In the genomic region with DNA sequence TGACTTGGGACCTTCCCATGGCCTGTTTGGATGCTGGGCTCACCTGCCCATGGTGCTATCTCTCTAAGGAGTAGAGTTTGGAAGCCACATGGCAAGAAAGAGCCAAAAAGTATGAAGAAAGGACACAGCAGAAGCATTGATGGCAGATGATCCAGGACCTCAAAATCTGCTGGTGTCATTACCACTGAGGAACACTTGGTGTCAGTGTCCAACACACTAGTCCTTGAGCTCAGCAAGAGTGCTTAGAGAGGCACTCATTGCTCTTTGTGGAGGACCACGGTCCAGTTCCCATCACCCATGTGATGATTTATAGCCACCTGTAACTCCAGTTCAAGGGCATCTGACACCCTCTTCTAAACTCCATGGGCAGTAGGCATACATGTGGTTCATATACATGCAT, we compare ENCODE assay signal across 23 mouse cellular contexts.
DNase-seq lines count a peak whose midpoint lies in the region; ATAC-seq and TF ChIP-seq lines count a peak whose summit lies in the region.
"Had no signal": no experiment of that assay in that cellular context is flagged by ENCODE, and none has a peak within 500 bp of the region (broad histone marks: within the 10 kb centered on the region; RNA-seq: fewer than 3 reads in every experiment).

No protein-coding gene starts in this region.

- intact Hi-C loops in heart, postnatal 36 days (cut with DNase I), result no loop called here
- intact Hi-C loops in left cerebral cortex, adult 2 months (cut with DNase I), result no loop called here

- H3K4me3 ChIP-seq in heart, postnatal 0 days (ENCODE audit: low read depth, low read length), result no peak overlapping the region
- no peak overlapping the region for H3K4me3 ChIP-seq in left cerebral cortex, adult 2 months
- H3K4me3 ChIP-seq in cortical plate, adult 2 months (ENCODE audit: insufficient read depth, low read length), result no peak overlapping the region
- H3K4me3 ChIP-seq in intestine, embryonic 15.5 days (replicated peaks), result no peak overlapping the region
- H3K4me3 ChIP-seq: embryonic facial prominence, embryonic 13.5 days; heart, embryonic 10.5 days; hindbrain, embryonic 15.5 days; limb, embryonic 12.5 days; liver, embryonic 13.5 days; lung, embryonic 15.5 days; midbrain, embryonic 12.5 days; neural tube, embryonic 13.5 days had no signal

- H3K27me3 ChIP-seq in heart, postnatal 0 days (ENCODE audit: control insufficient read depth, insufficient read depth, low read length), result no peaks in the 10 kb centered on the region
- no peaks in the 10 kb centered on the region for H3K27me3 ChIP-seq in intestine, embryonic 15.5 days (replicated peaks)
- H3K27me3 ChIP-seq: embryonic facial prominence, embryonic 13.5 days; hindbrain, embryonic 15.5 days; limb, embryonic 12.5 days; liver, embryonic 13.5 days; lung, embryonic 15.5 days; midbrain, embryonic 12.5 days; neural tube, embryonic 13.5 days had no signal

- H3K9ac ChIP-seq in heart, postnatal 0 days (replicated peaks; ENCODE audit: low read depth, low read length), result no peak overlapping the region
- no peak overlapping the region for H3K9ac ChIP-seq in intestine, embryonic 15.5 days
- H3K9ac ChIP-seq: embryonic facial prominence, embryonic 13.5 days; hindbrain, embryonic 15.5 days; limb, embryonic 12.5 days; liver, embryonic 13.5 days; lung, embryonic 15.5 days; midbrain, embryonic 12.5 days; neural tube, embryonic 13.5 days had no signal

- WGBS in heart, postnatal 0 days, result 50% methylated on average over 1 of the region's 1 CpGs
- 47% methylated on average over 1 of the region's 1 CpGs for whole genome bisulfite sequencing in intestine, embryonic 15.5 days

- H3K36me3 ChIP-seq in heart, postnatal 0 days (replicated peaks; ENCODE audit: control insufficient read depth, insufficient read depth, low read length), result no peaks in the 10 kb centered on the region
- no peaks in the 10 kb centered on the region for H3K36me3 ChIP-seq in intestine, embryonic 15.5 days
- H3K36me3 ChIP-seq: embryonic facial prominence, embryonic 13.5 days; heart, embryonic 10.5 days; hindbrain, embryonic 15.5 days; limb, embryonic 12.5 days; liver, embryonic 13.5 days; lung, embryonic 15.5 days; midbrain, embryonic 12.5 days; neural tube, embryonic 13.5 days had no signal

- TF ChIP-seq CTCF in heart, postnatal 0 days (IDR thresholded peaks at IDR 0.05; ENCODE audit: low read depth), result peak; percentile 27; the same call in 1 of the 2 replicates
- TF ChIP-seq CTCF in left cerebral cortex, adult 2 months (IDR thresholded peaks at IDR 0.05), result peak; percentile 49
- peak; percentile 44 for TF ChIP-seq CTCF in cortical plate, adult 2 months (IDR thresholded peaks at IDR 0.05; ENCODE audit: extremely low read depth, insufficient read depth, low read length)

- H3K4me2 ChIP-seq in heart, postnatal 0 days (ENCODE audit: low read depth, low read length), result no peak overlapping the region
- H3K4me2 ChIP-seq in intestine, embryonic 15.5 days (replicated peaks), result no peak overlapping the region
- H3K4me2 ChIP-seq: embryonic facial prominence, embryonic 13.5 days; hindbrain, embryonic 15.5 days; limb, embryonic 12.5 days; liver, embryonic 13.5 days; lung, embryonic 15.5 days; midbrain, embryonic 12.5 days; neural tube, embryonic 13.5 days had no signal

- no peak overlapping the region for H3K27ac ChIP-seq in heart, postnatal 0 days (ENCODE audit: low read depth)
- no peak overlapping the region for H3K27ac ChIP-seq in left cerebral cortex, adult 2 months
- no peak overlapping the region for H3K27ac ChIP-seq in cortical plate, adult 2 months (ENCODE audit: insufficient read depth, low read length)
- no peak overlapping the region for H3K27ac ChIP-seq in intestine, embryonic 15.5 days
- H3K27ac ChIP-seq: embryonic facial prominence, embryonic 13.5 days; heart, embryonic 10.5 days; hindbrain, embryonic 15.5 days; limb, embryonic 12.5 days; liver, embryonic 13.5 days; lung, embryonic 15.5 days; midbrain, embryonic 12.5 days; neural tube, embryonic 13.5 days had no signal

- ATAC-seq in heart, postnatal 0 days (ENCODE audit: insufficient read depth, low read depth), result no peak
- no peak for ATAC-seq in intestine, embryonic 15.5 days
- ATAC-seq: forebrain, embryonic 14.5 days had no signal

- no peaks in the 10 kb centered on the region for H3K9me3 ChIP-seq in heart, postnatal 0 days (replicated peaks; ENCODE audit: control insufficient read depth, low read length)
- H3K9me3 ChIP-seq in intestine, embryonic 15.5 days, result no peaks in the 10 kb centered on the region
- H3K9me3 ChIP-seq: embryonic facial prominence, embryonic 13.5 days; heart, embryonic 10.5 days; hindbrain, embryonic 15.5 days; limb, embryonic 12.5 days; liver, embryonic 13.5 days; lung, embryonic 15.5 days; midbrain, embryonic 12.5 days; neural tube, embryonic 13.5 days had no signal

- no peak for TF ChIP-seq POLR2A in cortical plate, adult 2 months (IDR thresholded peaks at IDR 0.05; ENCODE audit: extremely low read depth, insufficient read depth, low read length)

- TF ChIP-seq EP300 in heart, postnatal 0 days (IDR thresholded peaks at IDR 0.05; ENCODE audit: low read depth), result no peak

- peak; percentile 4 for DNase-seq in adrenal gland, adult 2 months
- DNase-seq in adrenal gland, postnatal 10 days, result no peak
- DNase-seq in heart, postnatal 0 days (ENCODE audit: low spot score), result no peak
- no peak for DNase-seq in heart, postnatal 36 days
- no peak for DNase-seq in left cerebral cortex, adult 2 months (ENCODE audit: extremely low spot score in 1 of 2, low spot score in 2 of 2)
- no peak for DNase-seq in left cerebral cortex, adult 8-10 months (ENCODE audit: low spot score in 2 of 2)
- DNase-seq: cerebellum, adult 11-12 months; gastrocnemius, postnatal 14 days; heart, postnatal 10 days; kidney, adult 18-20 months; kidney, postnatal 10 days; liver, embryonic 13.5 days; thymus, postnatal 36 days had no signal

- H3K4me1 ChIP-seq in heart, postnatal 0 days (ENCODE audit: control insufficient read depth, insufficient read depth), result no peaks in the 10 kb centered on the region
- no peaks in the 10 kb centered on the region for H3K4me1 ChIP-seq in cortical plate, adult 2 months (ENCODE audit: control insufficient read depth, insufficient read depth, low read length)
- no peaks in the 10 kb centered on the region for H3K4me1 ChIP-seq in intestine, embryonic 15.5 days (replicated peaks)
- H3K4me1 ChIP-seq: embryonic facial prominence, embryonic 13.5 days; heart, embryonic 10.5 days; hindbrain, embryonic 15.5 days; limb, embryonic 12.5 days; liver, embryonic 13.5 days; lung, embryonic 15.5 days; midbrain, embryonic 12.5 days; neural tube, embryonic 13.5 days had no signal
